In genomic region chr14:64570951-64571350, GRCm38 (mm10) we compare ENCODE assay signal across 19 mouse cellular contexts.
DNase-seq lines count a peak whose midpoint lies in the region; ATAC-seq and TF ChIP-seq lines count a peak whose summit lies in the region.
"Had no signal": no experiment of that assay in that cellular context is flagged by ENCODE, and none has a peak within 500 bp of the region (broad histone marks: within the 10 kb centered on the region; RNA-seq: fewer than 3 reads in every experiment).

No protein-coding gene starts in this region.

- peak; percentile 70 for DNase-seq in hindbrain, postnatal 0 days (ENCODE audit: low spot score)
- peak; percentile 29 for DNase-seq in retina, postnatal 1 day
- DNase-seq in retina, embryonic 14.5 days (ENCODE audit: low spot score): no peak
- DNase-seq in cerebellum, adult 9-11 months: peak; percentile 90
- DNase-seq in natural killer cell, adult 2 months (ENCODE audit: low spot score in 2 of 2): no peak
- no peak for DNase-seq in heart, postnatal 25 days (ENCODE audit: low spot score)
- no peak for DNase-seq in lung, postnatal 4 days
- DNase-seq: adrenal gland, postnatal 14 days; heart, postnatal 10 days; kidney, adult 8-10 months; kidney, postnatal 10 days; liver; right cerebral cortex, postnatal 14 days had no signal

- H3K4me1 ChIP-seq in hindbrain, postnatal 0 days (ENCODE audit: insufficient read depth, low read length): no peaks in the 10 kb centered on the region
- 0 out of 2 replicates have a peak, but pooled peaks cover 2% of the 10 kb centered on the region for H3K4me1 ChIP-seq in hindbrain, embryonic 16.5 days (ENCODE audit: control insufficient read depth, insufficient read depth, low read depth, low read length)
- H3K4me1 ChIP-seq: limb, embryonic 10.5 days had no signal

- ATAC-seq in hindbrain, postnatal 0 days: no peak; the same call in 1 of the 2 replicates
- ATAC-seq in hindbrain, embryonic 16.5 days: no peak
- ATAC-seq: forebrain, embryonic 14.5 days had no signal

- H3K36me3 ChIP-seq in hindbrain, postnatal 0 days (ENCODE audit: insufficient read depth, low read length): no peaks in the 10 kb centered on the region
- no peaks in the 10 kb centered on the region for H3K36me3 ChIP-seq in hindbrain, embryonic 16.5 days (ENCODE audit: control insufficient read depth, insufficient read depth, low read length)
- H3K36me3 ChIP-seq: heart, embryonic 12.5 days; hindbrain, embryonic 12.5 days; limb, embryonic 10.5 days; midbrain, embryonic 10.5 days had no signal

- no peak overlapping the region for H3K4me3 ChIP-seq in hindbrain, postnatal 0 days (ENCODE audit: low read length)
- no peak overlapping the region for H3K4me3 ChIP-seq in hindbrain, embryonic 16.5 days (ENCODE audit: low read length)
- H3K4me3 ChIP-seq: heart, embryonic 12.5 days; hindbrain, embryonic 12.5 days; limb, embryonic 10.5 days; midbrain, embryonic 10.5 days had no signal

- TF ChIP-seq CTCF in hindbrain, postnatal 0 days (IDR thresholded peaks at IDR 0.05; ENCODE audit: low read depth): no peak

- intact Hi-C loops in heart, postnatal 25 days (cut with DNase I): no loop called here

- no peak overlapping the region for H3K4me2 ChIP-seq in hindbrain, postnatal 0 days (ENCODE audit: low read depth, low read length)
- no peak overlapping the region for H3K4me2 ChIP-seq in hindbrain, embryonic 16.5 days (ENCODE audit: low read length)
- H3K4me2 ChIP-seq: heart, embryonic 12.5 days; hindbrain, embryonic 12.5 days had no signal

- no peak overlapping the region for H3K27ac ChIP-seq in hindbrain, postnatal 0 days
- H3K27ac ChIP-seq in hindbrain, embryonic 16.5 days (ENCODE audit: low read depth, low read length): no peak overlapping the region; the same call in 1 of the 2 replicates
- H3K27ac ChIP-seq: hindbrain, embryonic 12.5 days; limb, embryonic 10.5 days; midbrain, embryonic 10.5 days had no signal

- H3K27me3 ChIP-seq in hindbrain, postnatal 0 days (ENCODE audit: insufficient read depth, low read length): no peaks in the 10 kb centered on the region
- no peaks in the 10 kb centered on the region for H3K27me3 ChIP-seq in hindbrain, embryonic 16.5 days (replicated peaks; ENCODE audit: control insufficient read depth, insufficient read depth, low read length)
- H3K27me3 ChIP-seq: hindbrain, embryonic 12.5 days had no signal

- H3K9ac ChIP-seq in hindbrain, postnatal 0 days (replicated peaks; ENCODE audit: low read length): no peak overlapping the region
- H3K9ac ChIP-seq in hindbrain, embryonic 16.5 days (ENCODE audit: low read depth, low read length): no peak overlapping the region
- H3K9ac ChIP-seq: heart, embryonic 12.5 days; hindbrain, embryonic 12.5 days had no signal

- 52% methylated on average over 7 of the region's 7 CpGs for WGBS in hindbrain, postnatal 0 days
- 61% methylated on average over 7 of the region's 7 CpGs for WGBS in hindbrain, embryonic 16.5 days

- no peaks in the 10 kb centered on the region for H3K9me3 ChIP-seq in hindbrain, postnatal 0 days (ENCODE audit: low read length)
- no peaks in the 10 kb centered on the region for H3K9me3 ChIP-seq in hindbrain, embryonic 16.5 days (ENCODE audit: control insufficient read depth, low read length)
- H3K9me3 ChIP-seq: heart, embryonic 12.5 days; hindbrain, embryonic 12.5 days; limb, embryonic 10.5 days; midbrain, embryonic 10.5 days had no signal

Comparison
In these comparisons a context has a peak if more than half of its experiments do, and no peak if none do; other contexts are left out.
1. DNase-seq: peak in hindbrain, postnatal 0 days (single experiment), retina, postnatal 1 day (single experiment) and cerebellum, adult 9-11 months (single experiment); none in retina, embryonic 14.5 days (single experiment), natural killer cell, adult 2 months (0 of 2), heart, postnatal 25 days (single experiment) and lung, postnatal 4 days (0 of 2).